Mouse (Mus musculus): ENCODE data around the gene Arhgap23.

The Arhgap23 gene

GRCm38 (mm10) chr11:97415330-97415711 lies at the start of gene Arhgap23:
Gene Arhgap23 (plus strand): TSS chr11:97415533.
- DNase-seq (ENCODE audit: low read depth), result no peak

DNA sequence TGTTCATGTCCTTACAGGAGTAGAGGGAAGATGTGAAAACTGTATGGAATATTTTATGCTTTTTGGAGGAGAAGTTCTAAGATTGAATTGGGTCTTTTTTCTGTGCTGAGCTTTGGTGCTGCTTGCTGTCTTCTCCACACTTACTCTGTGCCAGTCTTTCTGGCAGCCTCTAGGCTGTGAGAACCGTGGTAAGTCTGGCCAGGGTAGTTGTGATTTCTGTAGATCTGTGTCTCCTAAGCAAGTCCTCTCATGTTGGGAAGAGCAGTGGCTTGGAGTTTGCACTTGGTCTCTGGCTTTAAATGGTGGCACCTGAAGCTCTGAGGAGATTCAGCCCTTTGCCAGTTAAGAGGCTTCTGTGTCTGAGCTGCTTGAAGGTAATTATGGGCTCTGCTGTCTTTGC lies 49.8 kb upstream of the Arhgap23 start:
- no peak for DNase-seq (ENCODE audit: low read depth)

DNA sequence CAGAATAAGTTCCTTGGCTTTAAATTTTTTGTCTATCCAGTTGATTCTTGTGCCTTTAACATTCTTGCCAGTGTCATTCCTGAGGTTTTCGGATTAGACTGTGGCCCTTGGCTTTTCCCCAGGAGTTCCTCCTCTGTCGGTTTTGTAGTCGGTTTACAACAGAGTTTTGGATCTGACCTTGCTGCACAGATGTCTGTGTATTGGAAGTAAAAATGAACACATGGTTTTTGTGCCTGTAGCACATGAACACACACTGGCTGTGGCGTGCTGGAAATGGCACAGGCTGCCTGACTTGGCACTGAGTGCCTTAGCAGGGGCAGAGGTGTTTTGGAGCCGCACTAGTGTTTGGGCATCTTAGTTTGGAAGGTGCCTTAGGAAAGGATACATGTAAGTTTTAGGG lies 46.8 kb upstream of the Arhgap23 start:
- DNase-seq (ENCODE audit: low read depth), result no peak

GRCm38 (mm10) chr11:97370329-97371091 lies 44.8 kb upstream of the Arhgap23 start:
- no peak for DNase-seq (ENCODE audit: low read depth)

GRCm38 (mm10) chr11:97372159-97372864 lies 43.0 kb upstream of the Arhgap23 start:
- DNase-seq (ENCODE audit: low read depth), result no peak

GRCm38 (mm10) chr11:97373402-97373801 lies 41.9 kb upstream of the Arhgap23 start:
- DNase-seq (ENCODE audit: low read depth), result no peak

DNA sequence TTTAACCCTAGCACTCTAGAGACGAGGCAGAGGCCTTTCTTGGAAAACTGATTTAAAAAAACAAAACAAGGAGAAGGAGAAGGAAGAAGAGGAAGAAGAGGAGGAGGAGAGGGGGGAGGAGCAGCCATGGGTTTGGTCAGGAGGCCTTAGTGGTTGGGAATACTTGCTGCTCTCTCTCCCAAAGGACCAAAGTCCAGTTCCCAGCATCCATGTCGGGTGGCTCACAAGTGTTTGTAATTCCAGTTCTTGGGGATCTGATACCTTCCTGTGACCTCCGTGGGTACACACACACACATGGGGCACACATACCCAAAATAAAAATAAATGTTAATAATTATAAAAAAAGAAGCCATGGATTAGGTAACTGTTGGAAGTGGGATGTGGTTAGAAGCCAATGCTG lies 35.3 kb upstream of the Arhgap23 start:
- no peak for DNase-seq (ENCODE audit: low read depth)

GRCm38 (mm10) chr11:97383017-97383416 lies 32.3 kb upstream of the Arhgap23 start:
- DNase-seq (ENCODE audit: low read depth), result no peak

- DNase-seq (ENCODE audit: low read depth), result no peak
These were observed 31.6 kb upstream of the Arhgap23 start for GRCm38 (mm10) chr11:97383764-97384163.

DNA sequence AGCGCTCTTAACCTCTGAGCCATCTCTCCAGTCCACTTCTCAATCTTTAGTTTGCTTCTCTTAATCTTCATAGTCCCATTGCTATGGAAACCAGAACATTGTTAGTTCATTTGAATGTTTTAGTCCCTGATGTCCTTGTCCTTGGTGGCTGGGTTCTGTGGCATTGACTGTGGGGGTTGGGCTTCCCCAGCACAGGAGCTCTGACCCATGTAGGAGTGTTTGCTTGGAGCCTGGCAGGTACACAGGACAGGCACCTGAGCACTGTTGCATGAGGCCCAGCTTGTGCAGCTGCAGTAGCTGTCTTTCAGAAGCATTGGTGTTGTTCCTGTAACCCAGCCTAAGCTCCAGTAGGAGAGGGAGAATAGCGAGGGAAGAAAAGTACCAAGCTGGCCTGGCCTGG lies 27.5 kb upstream of the Arhgap23 start:
- no peak for DNase-seq (ENCODE audit: low read depth)

- DNase-seq (ENCODE audit: low read depth), result no peak
These were observed 26.2 kb upstream of the Arhgap23 start for GRCm38 (mm10) chr11:97389127-97389526.

GRCm38 (mm10) chr11:97393658-97394057 lies 21.7 kb upstream of the Arhgap23 start:
- DNase-seq (ENCODE audit: low read depth), result no peak

DNA sequence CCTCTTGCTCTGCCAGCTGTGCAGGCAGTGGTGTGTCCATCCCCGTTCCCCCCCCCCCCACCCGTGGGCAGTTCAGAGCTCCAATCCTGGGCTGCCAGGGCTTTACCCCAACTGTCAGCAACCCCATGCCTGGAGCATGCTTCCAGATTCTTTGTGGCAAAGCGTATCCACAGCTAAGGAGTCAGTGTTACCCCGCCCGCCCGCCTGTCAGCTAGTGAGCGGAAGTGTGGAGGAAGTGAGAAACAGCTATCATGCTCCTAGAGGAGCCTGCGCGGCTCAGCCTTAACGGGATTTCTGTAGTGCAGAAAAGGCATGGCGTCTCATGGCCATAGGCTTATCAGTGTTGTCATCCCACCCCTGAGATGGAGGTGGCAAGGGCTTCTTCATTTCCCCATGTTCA lies 21.2 kb upstream of the Arhgap23 start:
- no peak for DNase-seq (ENCODE audit: low read depth)

DNA sequence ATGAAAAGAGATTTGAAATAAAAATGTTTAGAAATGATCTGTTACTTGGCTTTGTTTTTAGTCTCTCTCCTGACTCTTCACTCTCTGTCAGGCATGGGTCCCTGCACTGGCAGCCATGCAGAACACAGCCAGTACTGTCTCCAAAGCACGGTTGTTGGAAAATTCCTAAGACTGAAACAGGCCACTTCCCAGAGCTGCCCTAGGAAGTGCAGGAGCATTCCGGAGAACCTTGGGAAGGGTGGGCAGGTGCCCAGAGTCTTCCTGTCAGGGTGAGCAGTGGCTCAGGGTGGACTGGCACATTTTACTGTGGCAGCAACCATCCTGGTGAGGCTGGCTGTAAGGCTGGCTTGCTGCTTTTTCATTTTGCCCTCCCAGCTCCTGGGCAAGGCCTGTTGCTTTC lies 16.8 kb upstream of the Arhgap23 start:
- DNase-seq (ENCODE audit: low read depth), result no peak

DNA sequence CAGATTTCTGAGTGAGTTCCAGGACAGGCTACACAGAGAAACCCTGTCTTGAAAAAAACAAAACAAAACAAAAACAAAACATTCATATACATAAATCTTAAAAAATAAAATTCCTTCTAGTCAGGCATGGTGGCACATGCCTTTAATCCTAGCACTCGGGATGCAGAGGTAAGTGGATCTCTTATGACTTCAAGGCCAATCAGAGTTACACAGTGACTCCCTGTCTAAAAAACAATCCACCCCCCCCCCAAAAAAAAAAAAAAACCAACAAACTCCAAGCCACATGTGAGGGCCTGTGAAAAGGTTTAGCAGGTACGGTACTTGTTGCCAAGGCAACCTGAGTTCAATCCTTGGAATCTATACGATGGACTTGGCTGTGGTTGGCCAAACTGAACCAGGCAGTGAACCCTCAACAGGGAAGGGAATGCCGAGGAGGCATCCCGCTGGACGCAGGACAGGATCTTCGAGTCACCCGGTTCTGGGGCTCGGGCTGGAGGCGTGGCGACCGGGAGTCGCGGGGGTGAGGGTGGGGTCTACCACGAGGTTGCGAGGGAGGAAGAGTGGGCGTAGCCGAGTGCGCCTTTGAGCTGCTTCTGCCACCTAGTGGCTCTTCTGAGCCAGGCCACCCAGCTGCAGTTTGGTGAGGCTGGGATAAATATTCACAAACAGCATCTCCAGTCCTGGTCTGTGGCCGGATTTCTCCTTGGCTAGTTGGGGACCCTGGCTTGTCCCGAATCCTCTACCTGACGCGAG lies 15.2 kb upstream of the Arhgap23 start:
- peak; percentile 75 for DNase-seq (ENCODE audit: low read depth)

DNA sequence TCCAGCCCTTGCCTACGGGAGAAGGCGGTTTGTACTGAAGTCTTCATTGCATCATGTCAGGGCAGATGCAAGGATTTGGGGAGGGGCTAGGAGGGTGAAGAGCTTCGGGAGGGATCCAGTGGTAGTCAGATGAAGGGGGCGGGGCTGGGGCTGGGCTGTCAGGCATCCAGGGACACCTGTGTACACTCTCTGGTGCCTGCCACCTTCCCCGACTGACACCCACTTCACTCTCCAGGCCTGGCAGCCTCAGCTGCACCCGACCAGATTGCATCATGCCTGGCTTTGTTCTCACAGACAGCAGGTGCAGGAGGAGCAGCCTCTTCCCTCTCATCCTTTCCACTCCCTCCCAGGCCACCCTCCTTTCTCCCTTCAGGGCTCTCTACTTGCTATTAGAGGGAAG lies 14.3 kb upstream of the Arhgap23 start:
- DNase-seq (ENCODE audit: low read depth), result no peak

GRCm38 (mm10) chr11:97401686-97402435 lies 13.5 kb upstream of the Arhgap23 start:
- DNase-seq (ENCODE audit: low read depth), result no peak

- no peak for DNase-seq (ENCODE audit: low read depth)
These were observed 12.6 kb upstream of the Arhgap23 start for GRCm38 (mm10) chr11:97402746-97403145.

DNA sequence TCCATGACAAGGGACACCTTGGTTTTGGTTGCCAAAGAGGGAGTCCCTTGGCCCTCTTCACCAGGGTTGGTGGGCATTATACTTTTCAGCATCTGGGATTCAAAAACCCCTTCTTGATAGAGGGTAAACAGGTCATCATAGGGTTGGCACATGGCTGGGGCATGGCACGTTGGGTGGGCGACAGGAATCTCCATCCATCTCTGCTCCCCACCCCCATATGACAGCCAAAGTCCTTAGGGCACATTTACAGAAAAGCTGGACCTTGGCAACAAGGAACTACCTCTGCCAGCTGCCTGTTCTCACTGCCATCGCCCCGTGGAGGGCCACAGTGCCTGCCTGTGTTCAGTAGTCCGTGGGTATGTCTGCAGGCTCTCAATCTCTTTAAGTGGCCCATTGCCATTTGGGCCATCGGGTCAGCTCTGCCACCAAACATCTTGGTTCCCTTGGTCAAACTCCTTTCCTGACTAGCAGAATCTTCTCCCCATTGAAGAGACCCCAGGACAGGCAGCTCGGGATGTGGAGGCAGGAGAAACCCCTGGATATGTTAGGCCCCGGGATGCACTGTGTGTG lies 11.6 kb upstream of the Arhgap23 start:
- no peak for DNase-seq (ENCODE audit: low read depth)

DNA sequence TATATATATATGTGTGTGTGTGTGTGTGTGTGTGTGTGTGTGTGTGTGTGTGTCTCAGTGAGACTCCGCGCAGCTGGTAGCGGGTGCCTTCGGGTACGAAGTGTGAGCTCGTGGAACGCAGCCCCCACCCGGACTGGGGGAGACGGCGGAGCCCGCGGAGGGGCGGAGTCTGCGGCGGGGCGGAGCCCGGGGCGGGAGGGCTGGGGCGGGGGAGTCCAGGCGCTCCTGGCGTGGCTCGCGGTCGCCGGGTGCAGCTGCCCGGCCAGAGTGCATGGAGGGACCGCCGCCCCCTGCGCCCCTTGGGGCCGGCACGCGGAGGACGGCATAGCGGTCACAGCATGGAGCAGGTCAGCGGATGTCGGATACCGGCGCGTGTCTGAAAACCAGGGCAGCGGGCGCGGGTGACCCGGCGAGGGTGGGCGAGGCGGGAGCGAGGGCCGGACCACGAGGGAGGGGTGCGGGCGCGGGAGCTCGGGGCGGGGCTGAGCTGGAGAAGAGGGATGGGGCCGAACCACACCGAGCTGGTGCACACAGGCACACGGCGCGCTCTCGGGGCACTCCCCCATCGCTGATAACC lies 11.1 kb upstream of the Arhgap23 start:
- no peak for DNase-seq (ENCODE audit: low read depth)

GRCm38 (mm10) chr11:97404761-97405190 lies 10.6 kb upstream of the Arhgap23 start:
- DNase-seq (ENCODE audit: low read depth), result no peak

All from c-Kit-positive CD71-negative TER-119-negative erythroid progenitor cells, embryonic 14.5 days (primary cell).